Mouse (Mus musculus) heart, embryonic 13.5 days (tissue): ENCODE data around the gene Tasp1. TPM values are rescaled to one million over a fixed set of nuclear protein-coding genes. Genes with fewer than 3 reads are reported as not detected.
"Not testable (repeated sequence)": the region's sequence is repeated elsewhere in the genome, so short reads cannot be mapped to it uniquely, and the experiment has no call there.

ENCODE experiments used
- ATAC-seq: fragments of 200-750 bp; cut with Nextera tagmentation; 2 replicates; pipeline ENCODE4 v1.8.0; 2017; ENCODE audit warnings: moderate TSS enrichment; ENCODE audit not compliant: insufficient number of reproducible peaks, low FRiP score, low TSS enrichment; ENCODE audit errors: extremely low read depth
- H3K27ac ChIP-seq: fragments of 300-500 bp; sonication (generic); replicated peaks from 2 replicates; pipeline ENCODE4 v1.5.1; 2015; ENCODE audit warnings: moderate library complexity, mild to moderate bottlenecking, inconsistent platforms
- H3K27me3 ChIP-seq: fragments of 300-500 bp; sonication (generic); replicated peaks from 2 replicates; pipeline ENCODE4 v1.6.1; 2015; ENCODE audit warnings: mild to moderate bottlenecking, inconsistent platforms
- H3K36me3 ChIP-seq: fragments of 300-500 bp; sonication (generic); 2 replicates; pipeline ENCODE4 v1.6.1; 2015; ENCODE audit warnings: mild to moderate bottlenecking, inconsistent platforms
- H3K4me1 ChIP-seq: fragments of 300-500 bp; sonication (generic); 2 replicates; pipeline ENCODE4 v1.6.1; 2015; ENCODE audit warnings: inconsistent platforms
- H3K4me2 ChIP-seq: fragments of 300-500 bp; sonication (generic); 2 replicates; pipeline ENCODE4 v1.6.1; 2015; ENCODE audit warnings: inconsistent platforms, mild to moderate bottlenecking, moderate library complexity
- H3K4me3 ChIP-seq: fragments of 300-500 bp; sonication (generic); 2 replicates; pipeline ENCODE4 v1.5.1; 2015; ENCODE audit warnings: moderate library complexity, mild to moderate bottlenecking, inconsistent platforms
- H3K9ac ChIP-seq: fragments of 300-500 bp; sonication (generic); 2 replicates; pipeline ENCODE4 v1.6.1; 2015; ENCODE audit warnings: inconsistent platforms, mild to moderate bottlenecking, moderate library complexity
- H3K9me3 ChIP-seq: fragments of 300-500 bp; sonication (generic); 2 replicates; pipeline ENCODE4 v1.6.1; 2016; ENCODE audit warnings: inconsistent platforms
- WGBS: fragments of 180-500 bp; shearing (Covaris S2); methylation state at CpG from one replicate; pipeline ENCODE4 v1.1.7; 2015; ENCODE audit warnings: mixed read lengths; 5-methylcytosine and 5-hydroxymethylcytosine counted together
- polyA plus RNA-seq: library from polyadenylated mRNA; unstranded; fragments of >200 nt; fragmentation: Nextera tagmentation; extraction: Ambion mirVana; gene quantifications from 2 replicates; pipeline ENCODE4 v1.2.1, GENCODE M21; 2015

The Tasp1 gene
- polyA plus RNA-seq, 1 experiment from 2014 or later: 11.8 TPM

DNA sequence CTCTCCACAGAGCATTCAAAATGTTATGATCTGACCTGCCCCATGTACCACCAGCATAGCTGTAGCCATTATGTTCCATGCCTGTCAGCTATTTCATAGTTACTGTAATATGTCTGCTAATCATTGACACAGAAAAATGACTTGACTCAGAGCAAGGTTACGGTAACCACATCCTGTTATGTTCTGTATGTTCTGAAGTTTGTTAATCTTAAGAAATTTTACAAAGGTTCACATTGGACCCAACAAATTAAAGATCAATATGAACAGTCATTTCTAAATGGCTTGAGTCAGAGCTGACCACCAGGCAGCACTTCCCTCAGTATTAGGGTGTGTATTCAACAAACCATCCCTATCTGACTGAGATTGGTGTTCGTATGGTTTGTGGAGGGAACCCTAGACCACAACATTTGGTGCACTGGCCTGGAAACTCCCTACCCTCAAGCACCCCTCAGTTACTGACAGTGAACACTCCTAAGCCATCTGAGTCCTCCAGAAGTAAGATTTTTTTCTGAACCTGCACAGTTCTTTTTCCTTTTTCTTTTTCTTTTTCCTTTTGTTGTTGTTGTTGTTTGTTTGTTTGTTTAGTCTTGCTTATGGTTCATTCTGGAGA lies 24.0 kb downstream of the Tasp1 start:
- ATAC-seq: no peak
- no peak overlapping the region for H3K4me3 ChIP-seq
- H3K36me3 ChIP-seq: peaks cover 34% of the 10 kb centered on the region
- no peaks in the 10 kb centered on the region for H3K27me3 ChIP-seq
- H3K27ac ChIP-seq: no peak overlapping the region
- H3K9ac ChIP-seq: no peak overlapping the region
- WGBS: 84% methylated on average over 2 of the region's 2 CpGs
- no peaks in the 10 kb centered on the region for H3K4me1 ChIP-seq
- H3K4me2 ChIP-seq: no peak overlapping the region
- H3K9me3 ChIP-seq: no peaks in the 10 kb centered on the region

DNA sequence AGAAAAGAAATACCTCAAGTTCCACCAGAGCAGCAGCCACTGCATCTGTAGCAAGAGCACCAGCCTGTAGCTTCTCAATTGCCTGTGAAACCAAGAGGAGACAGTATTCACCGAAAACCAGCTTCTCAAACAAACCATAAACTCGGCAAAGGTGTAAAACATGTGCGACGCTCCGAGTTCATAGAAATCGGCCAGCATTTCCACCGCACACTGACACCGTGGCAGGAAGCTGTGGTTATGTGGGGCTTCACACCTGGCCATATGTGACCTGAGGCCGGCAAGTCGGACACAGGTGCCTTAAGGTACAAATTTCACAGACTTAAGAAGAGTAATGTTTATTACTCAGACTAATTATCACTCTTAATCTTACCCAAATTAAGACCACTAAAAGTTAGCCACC lies 24.5 kb downstream of the Tasp1 start:
- no peak for ATAC-seq
- Histone ChIP-seq H3K4me3 (no peak overlapping the region), H3K4me2 (no peak overlapping the region), H3K36me3 (peaks cover 29% of the 10 kb centered on the region), H3K9ac (no peak overlapping the region), H3K27me3 (no peaks in the 10 kb centered on the region), H3K4me1 (no peaks in the 10 kb centered on the region), H3K27ac (no peak overlapping the region), H3K9me3 (no peaks in the 10 kb centered on the region)
- WGBS: 95% methylated on average over 10 of the region's 10 CpGs

DNA sequence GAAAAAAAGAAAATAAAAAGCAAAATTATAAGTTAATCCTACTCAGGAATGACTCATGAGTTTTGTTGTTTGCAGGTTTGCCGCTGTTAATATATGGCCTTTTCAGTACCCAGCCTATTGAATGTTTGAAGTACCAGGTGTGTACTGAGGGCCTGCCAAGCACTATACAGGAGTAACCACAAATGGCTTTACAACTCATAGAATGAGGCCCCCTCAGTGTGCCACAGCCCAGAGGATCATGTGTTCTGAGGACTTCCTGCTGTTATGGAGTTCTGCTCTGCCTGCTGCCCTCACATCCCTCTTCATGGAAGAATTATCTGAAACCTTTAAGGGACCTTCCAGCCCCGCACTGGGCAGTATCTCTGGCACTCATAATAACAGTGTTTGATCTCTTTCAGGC lies 29.1 kb downstream of the Tasp1 start:
- Histone ChIP-seq H3K9ac (no peak overlapping the region), H3K4me3 (no peak overlapping the region), H3K9me3 (no peaks in the 10 kb centered on the region), H3K27me3 (no peaks in the 10 kb centered on the region), H3K4me2 (no peak overlapping the region), H3K4me1 (no peaks in the 10 kb centered on the region), H3K36me3 (peaks cover 16% of the 10 kb centered on the region), H3K27ac (no peak overlapping the region)
- ATAC-seq: no peak
- 82% methylated on average over 2 of the region's 2 CpGs for WGBS

DNA sequence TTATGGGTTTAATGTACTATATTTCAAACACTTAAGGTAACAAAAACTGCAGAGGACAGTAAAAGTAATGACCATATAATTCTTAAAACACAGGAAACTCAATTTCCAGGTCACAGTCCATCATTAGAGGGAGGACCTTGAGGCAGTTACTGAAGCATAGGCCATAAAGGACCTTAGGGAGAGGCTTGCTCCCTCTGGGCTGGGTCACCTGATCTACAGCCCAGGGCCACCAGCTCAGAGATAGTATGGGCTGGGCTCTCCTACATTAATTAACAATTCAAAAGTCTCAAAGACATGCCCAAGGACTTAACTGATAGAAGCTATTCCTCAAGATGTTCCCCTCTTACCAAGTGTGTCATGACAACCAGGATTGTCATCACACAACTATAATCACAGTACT lies 29.8 kb downstream of the Tasp1 start:
- H3K4me1 ChIP-seq: no peaks in the 10 kb centered on the region
- ATAC-seq: no peak
- no peaks in the 10 kb centered on the region for H3K9me3 ChIP-seq
- no peak overlapping the region for H3K4me3 ChIP-seq
- no peak overlapping the region for H3K4me2 ChIP-seq
- H3K36me3 ChIP-seq: peaks cover 11% of the 10 kb centered on the region
- no peak overlapping the region for H3K27ac ChIP-seq
- no peak overlapping the region for H3K9ac ChIP-seq
- H3K27me3 ChIP-seq: no peaks in the 10 kb centered on the region

DNA sequence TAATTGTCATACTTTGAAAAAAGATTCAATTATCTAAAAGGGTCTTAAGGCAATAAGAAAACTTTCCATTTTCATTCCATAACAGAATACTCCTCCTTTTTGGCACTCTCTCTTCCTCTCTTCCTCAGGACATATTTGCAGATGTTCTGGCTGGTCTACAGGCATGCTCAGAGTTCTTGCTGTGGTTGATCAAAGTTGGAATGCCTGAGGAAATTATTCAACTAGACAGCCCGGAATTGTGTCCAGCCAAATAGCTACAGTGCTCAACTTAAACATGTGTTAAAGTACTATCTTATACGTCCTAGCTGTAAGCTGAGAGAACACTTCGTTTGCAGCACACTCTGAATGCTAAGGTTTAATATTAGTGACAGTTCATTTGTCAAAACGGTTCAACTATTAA lies 41.7 kb downstream of the Tasp1 start:
- Histone ChIP-seq H3K4me2 (no peak overlapping the region), H3K4me1 (no peaks in the 10 kb centered on the region), H3K27ac (no peak overlapping the region), H3K9ac (no peak overlapping the region), H3K36me3 (peaks cover 18% of the 10 kb centered on the region), H3K9me3 (no peaks in the 10 kb centered on the region), H3K27me3 (no peaks in the 10 kb centered on the region), H3K4me3 (no peak overlapping the region)
- 64% methylated on average over 4 of the region's 4 CpGs for WGBS
- ATAC-seq: no peak

DNA sequence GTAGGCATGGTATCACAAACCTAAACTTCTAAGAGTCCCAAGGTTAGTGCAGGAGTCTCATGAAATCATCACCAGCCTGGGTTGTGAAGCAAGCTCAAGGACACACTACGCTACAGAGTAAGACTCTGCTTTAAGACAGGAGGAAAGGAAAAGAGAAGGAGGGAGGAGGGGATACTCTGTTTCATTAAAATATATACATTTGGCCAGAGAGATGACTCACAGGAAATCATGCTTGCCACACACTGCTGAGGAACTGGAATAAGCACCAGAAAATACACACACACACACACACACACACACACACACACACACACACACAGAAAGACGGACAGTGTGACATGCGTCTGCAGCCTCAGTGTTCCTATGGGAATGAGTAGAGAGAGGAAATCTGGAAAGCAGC lies 59.2 kb downstream of the Tasp1 start:
- ATAC-seq: no peak
- Histone ChIP-seq H3K9ac (no peak overlapping the region), H3K4me1 (peaks cover 13% of the 10 kb centered on the region), H3K27ac (no peak overlapping the region), H3K9me3 (no peaks in the 10 kb centered on the region), H3K36me3 (peaks cover 5% of the 10 kb centered on the region), H3K27me3 (no peaks in the 10 kb centered on the region), H3K4me2 (no peak overlapping the region), H3K4me3 (no peak overlapping the region)
- 94% methylated on average over 3 of the region's 3 CpGs for WGBS

DNA sequence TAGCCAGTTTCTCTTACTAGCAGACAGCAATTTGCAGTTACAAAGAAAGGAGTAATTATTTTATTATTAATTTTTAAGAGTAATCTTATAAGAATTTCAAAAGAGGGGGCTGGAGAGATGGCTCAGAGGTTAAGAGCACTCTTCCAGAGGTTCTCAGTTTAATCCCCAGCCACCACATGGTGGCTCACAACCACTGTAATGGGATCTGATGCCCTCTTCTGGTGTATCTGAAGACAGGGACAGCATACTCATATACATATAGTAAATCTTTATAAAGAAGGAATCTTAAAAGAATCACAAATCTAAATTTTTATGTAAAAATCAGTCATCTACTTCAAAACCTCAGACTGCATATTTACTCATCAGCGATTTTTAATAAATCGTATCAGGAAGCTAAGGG lies 68.4 kb downstream of the Tasp1 start:
- H3K4me2 ChIP-seq: no peak overlapping the region
- H3K9ac ChIP-seq: no peak overlapping the region
- no peak for ATAC-seq
- no peaks in the 10 kb centered on the region; the same call in 1 of the 2 replicates for H3K36me3 ChIP-seq
- no peaks in the 10 kb centered on the region for H3K9me3 ChIP-seq
- no peaks in the 10 kb centered on the region for H3K27me3 ChIP-seq
- WGBS: 86% methylated on average over 2 of the region's 2 CpGs
- no peak overlapping the region for H3K4me3 ChIP-seq
- no peak overlapping the region for H3K27ac ChIP-seq
- H3K4me1 ChIP-seq: peaks cover 8% of the 10 kb centered on the region

DNA sequence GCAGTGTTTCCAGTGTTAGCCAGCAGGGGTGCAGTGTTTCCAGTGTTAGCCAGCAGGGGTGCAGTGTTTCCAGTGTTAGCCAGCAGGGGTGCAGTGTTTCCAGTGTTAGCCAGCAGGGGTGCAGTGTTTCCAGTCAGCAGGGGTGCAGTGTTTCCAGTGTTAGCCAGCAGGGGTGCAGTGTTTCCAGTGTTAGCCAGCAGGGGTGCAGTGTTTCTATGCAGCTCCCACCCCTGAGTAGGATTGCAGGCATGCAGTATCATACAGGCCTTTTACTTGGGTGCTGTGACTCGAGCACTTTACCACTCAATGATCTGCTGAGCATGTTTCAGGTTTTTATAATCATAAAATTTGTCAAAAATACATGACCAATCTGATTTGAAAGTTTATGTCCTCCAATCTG lies 76.7 kb downstream of the Tasp1 start:
- H3K4me3 ChIP-seq, H3K4me2 ChIP-seq, H3K4me1 ChIP-seq, H3K9me3 ChIP-seq, ATAC-seq, H3K27ac ChIP-seq, H3K9ac ChIP-seq, H3K36me3 ChIP-seq, H3K27me3 ChIP-seq: not testable (repeated sequence)
- 79% methylated on average over 1 of the region's 1 CpGs for WGBS

DNA sequence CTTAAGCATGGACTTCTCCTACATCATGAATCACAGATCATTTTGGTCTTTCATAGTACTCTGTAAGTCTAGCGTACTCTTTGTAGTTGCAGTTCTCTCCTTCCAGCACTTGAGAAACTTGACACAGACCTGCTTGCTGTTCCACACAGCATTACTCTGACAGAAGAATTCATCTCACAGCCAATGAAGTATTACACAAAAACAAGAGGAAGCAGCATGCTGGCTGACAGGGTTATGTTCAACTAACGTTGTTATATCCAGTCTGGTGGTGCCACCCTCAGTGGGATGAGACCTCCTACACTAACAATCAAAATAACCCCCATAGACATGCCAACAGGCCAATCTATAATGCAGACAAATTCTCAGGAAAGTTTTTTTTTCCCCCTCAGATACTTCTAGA lies 99.2 kb downstream of the Tasp1 start:
- H3K4me2 ChIP-seq: no peak overlapping the region
- no peak for ATAC-seq
- H3K4me1 ChIP-seq: no peaks in the 10 kb centered on the region
- no peaks in the 10 kb centered on the region for H3K27me3 ChIP-seq
- H3K27ac ChIP-seq: no peak overlapping the region
- WGBS: 69% methylated on average over 2 of the region's 2 CpGs
- H3K9ac ChIP-seq: no peak overlapping the region
- no peaks in the 10 kb centered on the region for H3K9me3 ChIP-seq
- no peaks in the 10 kb centered on the region for H3K36me3 ChIP-seq
- no peak overlapping the region for H3K4me3 ChIP-seq

DNA sequence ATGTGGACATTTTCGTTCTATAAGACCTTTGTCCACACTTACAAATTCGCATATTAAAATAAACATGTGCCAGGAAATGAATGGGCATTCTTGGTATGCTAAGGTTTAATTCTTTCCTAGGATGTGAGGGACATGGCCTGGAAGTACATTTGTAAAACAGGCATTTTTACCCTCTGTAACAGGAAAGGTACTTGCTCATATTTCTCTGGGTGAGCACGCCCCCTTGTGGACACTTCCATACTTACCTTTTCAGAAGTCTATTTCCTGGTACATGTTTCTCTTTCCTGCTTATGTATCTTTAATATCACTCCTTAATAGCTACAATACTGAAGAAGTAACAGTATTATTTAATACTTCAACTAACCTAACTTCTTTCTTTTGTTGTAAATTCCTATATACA lies 100.3 kb downstream of the Tasp1 start:
- no peak for ATAC-seq
- H3K4me2 ChIP-seq: no peak overlapping the region
- no peak overlapping the region for H3K4me3 ChIP-seq
- H3K36me3 ChIP-seq: no peaks in the 10 kb centered on the region
- H3K9ac ChIP-seq: no peak overlapping the region
- H3K4me1 ChIP-seq: no peaks in the 10 kb centered on the region
- no peak overlapping the region for H3K27ac ChIP-seq
- no peaks in the 10 kb centered on the region for H3K27me3 ChIP-seq
- 53% methylated on average over 3 of the region's 3 CpGs for WGBS
- H3K9me3 ChIP-seq: no peaks in the 10 kb centered on the region

DNA sequence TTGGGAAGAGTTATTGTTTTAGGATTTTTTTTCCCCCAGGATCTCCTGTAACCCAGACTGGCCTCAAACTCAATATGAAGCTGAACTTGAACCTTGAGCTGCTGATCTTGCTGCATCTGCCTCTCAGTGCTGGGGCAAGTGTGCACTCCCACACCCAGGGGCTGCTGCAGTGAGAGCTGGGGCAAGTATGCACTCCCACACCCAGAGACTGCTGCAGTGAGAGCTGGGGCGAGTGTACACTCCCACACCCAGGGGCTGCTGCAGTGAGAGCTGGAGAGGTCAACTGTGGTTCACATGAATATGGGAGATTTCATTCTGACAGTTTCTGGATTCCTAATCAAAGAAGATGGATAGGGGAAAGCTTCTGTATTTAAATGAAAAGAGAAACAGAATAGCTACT lies 117.8 kb downstream of the Tasp1 start:
- no peak for ATAC-seq
- no peak overlapping the region for H3K4me2 ChIP-seq
- peaks cover 3% of the 10 kb centered on the region; the same call in 1 of the 2 replicates for H3K4me1 ChIP-seq
- no peak overlapping the region for H3K27ac ChIP-seq
- WGBS: 59% methylated on average over 1 of the region's 1 CpGs
- no peak overlapping the region for H3K9ac ChIP-seq
- H3K27me3 ChIP-seq: no peaks in the 10 kb centered on the region
- no peaks in the 10 kb centered on the region for H3K9me3 ChIP-seq
- H3K4me3 ChIP-seq: no peak overlapping the region
- H3K36me3 ChIP-seq: no peaks in the 10 kb centered on the region

DNA sequence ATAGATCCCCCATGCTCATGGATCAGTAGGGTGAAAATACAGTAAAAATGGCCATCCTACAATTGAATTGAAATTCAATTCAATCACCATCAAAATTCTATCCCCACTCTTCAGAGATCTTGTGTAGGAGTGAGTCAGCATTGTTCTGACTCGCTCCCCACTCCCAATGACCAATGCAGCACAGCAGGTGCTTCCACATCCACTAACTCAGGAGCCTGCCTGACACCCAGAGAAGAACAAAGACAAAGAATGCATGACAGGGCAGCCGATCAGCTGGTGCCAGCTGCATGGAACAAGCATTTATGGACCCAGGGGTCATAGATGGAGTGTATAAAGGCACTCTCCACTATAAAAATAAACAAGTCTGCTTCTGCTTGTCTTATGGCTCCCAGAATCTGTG lies 129.0 kb downstream of the Tasp1 start:
- no peak overlapping the region for H3K4me2 ChIP-seq
- WGBS: 64% methylated on average over 2 of the region's 2 CpGs
- H3K4me3 ChIP-seq: no peak overlapping the region
- no peaks in the 10 kb centered on the region for H3K9me3 ChIP-seq
- H3K9ac ChIP-seq: no peak overlapping the region
- ATAC-seq: no peak
- no peak overlapping the region for H3K27ac ChIP-seq
- H3K4me1 ChIP-seq: no peaks in the 10 kb centered on the region
- H3K27me3 ChIP-seq: no peaks in the 10 kb centered on the region
- H3K36me3 ChIP-seq: peaks cover 6% of the 10 kb centered on the region; the same call in 1 of the 2 replicates
